Comparison of ENCODE assay signal across 15 mouse cellular contexts in genomic region chr8:93981679-93982215, GRCm38 (mm10).
"Had no signal": no experiment of that assay in that cellular context is flagged by ENCODE, and none has a peak within 500 bp of the region (broad histone marks: within the 10 kb centered on the region; RNA-seq: fewer than 3 reads in every experiment).

No protein-coding gene starts in this region.

- ATAC-seq: lung, postnatal 0 days; midbrain, embryonic 16.5 days had no signal

- H3K4me1 ChIP-seq: liver, embryonic 13.5 days; midbrain, embryonic 12.5 days; neural tube, embryonic 13.5 days had no signal

- H3K27me3 ChIP-seq: liver, embryonic 13.5 days; midbrain, embryonic 12.5 days; neural tube, embryonic 13.5 days had no signal

- DNase-seq: layer of hippocampus, postnatal 36 days; liver, embryonic 13.5 days; lung, embryonic 14.5 days; right cerebral cortex, adult 18-20 months; right cerebral cortex, postnatal 14 days; right cerebral cortex, postnatal 4 days; thymus, postnatal 25 days had no signal

- H3K9me3 ChIP-seq: liver, embryonic 13.5 days; midbrain, embryonic 12.5 days; neural tube, embryonic 13.5 days had no signal

- H3K27ac ChIP-seq: kidney, postnatal 0 days; left cerebral cortex, adult 2 months; liver, embryonic 13.5 days; macrophage; midbrain, embryonic 12.5 days; neural tube, embryonic 13.5 days had no signal

- H3K9ac ChIP-seq: liver, embryonic 13.5 days; lung, embryonic 14.5 days; midbrain, embryonic 12.5 days; neural tube, embryonic 13.5 days had no signal

- H3K4me3 ChIP-seq: left cerebral cortex, adult 2 months; liver, embryonic 13.5 days; midbrain, embryonic 12.5 days; myocyte; neural tube, embryonic 13.5 days had no signal

- H3K4me2 ChIP-seq: liver, embryonic 13.5 days; lung, embryonic 14.5 days; midbrain, embryonic 12.5 days; neural tube, embryonic 13.5 days had no signal
